Mouse (Mus musculus) bone marrow macrophage, adult 2 months (primary cell): ENCODE data around the gene Nop9. TPM values are rescaled to one million over a fixed set of nuclear protein-coding genes. Genes with fewer than 3 reads are reported as not detected.

Experiments
- H3K27ac ChIP-seq: 2 replicates; pipeline ENCODE4 v1.5.1; 2012; ENCODE audit warnings: low read depth, low read length; ENCODE audit not compliant: insufficient read depth
- H3K4me1 ChIP-seq: 2 replicates; pipeline ENCODE4 v1.6.1; 2012; ENCODE audit warnings: low read length; ENCODE audit not compliant: control insufficient read depth, insufficient read depth
- H3K4me3 ChIP-seq: 2 replicates; pipeline ENCODE4 v1.5.1; 2012; ENCODE audit warnings: mild to moderate bottlenecking, low read length, moderate library complexity; ENCODE audit not compliant: insufficient read depth
- CTCF ChIP-seq: IDR thresholded peaks from 2 replicates; pipeline ENCODE4 v1.5.1; 2012; ENCODE audit warnings: low read depth, mild to moderate bottlenecking, low read length, moderate library complexity
- POLR2A ChIP-seq: IDR thresholded peaks from 2 replicates; pipeline ENCODE4 v1.6.1; 2012; ENCODE audit warnings: mild to moderate bottlenecking, low read depth, low read length, borderline replicate concordance
- polyA plus RNA-seq: library from polyadenylated mRNA; stranded (reverse); fragments of >200 nt; gene quantifications from 2 replicates; pipeline ENCODE4 v1.2.4, GENCODE M21; 2012; ENCODE audit not compliant: missing spikeins, insufficient read depth, insufficient read length

Gene Nop9
- polyA plus RNA-seq, 1 experiment, result 22.1 TPM

GRCm38 (mm10) chr14:55714893-55715292 is 30.6 kb upstream of the Nop9 start:
- TF ChIP-seq POLR2A (no peak), CTCF (no peak)
- H3K4me1 ChIP-seq, result peaks cover 11% of the 10 kb centered on the region
- no peak overlapping the region for H3K27ac ChIP-seq
- no peak overlapping the region for H3K4me3 ChIP-seq

- Histone ChIP-seq H3K27ac (no peak overlapping the region), H3K4me3 (no peak overlapping the region), H3K4me1 (peaks cover 13% of the 10 kb centered on the region)
- TF ChIP-seq CTCF (no peak), POLR2A (no peak)
Measured at GRCm38 (mm10) chr14:55716271-55716670, 29.2 kb upstream of the Nop9 start.

DNA sequence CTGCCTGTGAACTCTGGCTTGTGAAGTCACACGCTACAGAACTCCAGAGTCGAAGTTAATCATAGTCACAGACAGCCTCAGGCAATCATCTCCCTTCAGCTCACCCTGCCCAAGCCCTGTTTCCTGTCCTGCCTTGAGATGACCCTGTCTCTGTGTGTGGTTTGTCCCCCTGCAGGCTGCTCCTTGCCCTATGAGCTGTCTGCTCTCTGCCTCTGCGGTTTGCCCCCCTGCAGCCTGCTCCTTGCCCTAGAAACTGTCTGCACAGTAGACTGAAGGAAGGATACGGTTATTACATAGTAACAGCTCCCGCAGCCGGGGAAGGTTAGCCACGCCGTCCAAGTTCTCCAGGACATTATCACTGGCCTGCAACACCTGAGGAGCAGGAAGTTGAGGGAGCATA is 28.6 kb upstream of the Nop9 start:
- Histone ChIP-seq H3K4me3 (no peak overlapping the region), H3K27ac (no peak overlapping the region), H3K4me1 (peaks cover 13% of the 10 kb centered on the region)
- no peak for TF ChIP-seq CTCF
- TF ChIP-seq POLR2A, result no peak

GRCm38 (mm10) chr14:55719737-55720136 is 25.8 kb upstream of the Nop9 start:
- peaks cover 13% of the 10 kb centered on the region for H3K4me1 ChIP-seq
- no peak overlapping the region for H3K27ac ChIP-seq
- no peak overlapping the region for H3K4me3 ChIP-seq
- TF ChIP-seq CTCF (no peak), POLR2A (no peak)

DNA sequence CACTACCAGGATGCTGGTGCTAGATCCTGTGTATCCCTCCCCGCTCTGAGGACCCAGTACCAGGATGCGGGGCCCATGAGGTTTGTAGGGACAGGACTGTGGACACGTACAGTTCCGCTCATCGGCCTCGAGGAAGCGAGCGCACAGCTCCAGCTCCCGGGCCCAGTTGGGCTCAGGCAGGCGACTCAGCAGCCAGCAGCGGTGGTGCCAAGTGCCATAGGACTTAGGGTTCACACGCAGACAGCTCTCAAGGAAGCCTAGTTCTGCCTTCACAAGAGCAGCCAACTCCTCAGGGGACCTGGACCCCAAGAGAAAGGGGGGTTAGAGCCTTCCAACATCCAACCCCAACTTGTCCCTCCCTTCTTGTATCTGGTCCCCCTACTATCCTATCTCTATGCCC is 24.8 kb upstream of the Nop9 start:
- no peak overlapping the region for H3K4me3 ChIP-seq
- no peak overlapping the region for H3K27ac ChIP-seq
- H3K4me1 ChIP-seq, result peaks cover 17% of the 10 kb centered on the region
- TF ChIP-seq CTCF (no peak), POLR2A (no peak)

- no peak overlapping the region for H3K27ac ChIP-seq
- peak overlapping the region; percentile 76 for H3K4me3 ChIP-seq
- H3K4me1 ChIP-seq, result peaks cover 17% of the 10 kb centered on the region
- no peak for TF ChIP-seq CTCF
Measured at GRCm38 (mm10) chr14:55721076-55721475, 24.4 kb upstream of the Nop9 start.

- H3K4me1 ChIP-seq, result peaks cover 21% of the 10 kb centered on the region
- peak within 1 kb of the TSS; percentile 38 for H3K27ac ChIP-seq
- TF ChIP-seq CTCF (peak; percentile 50), POLR2A (no peak)
- peak within 1 kb of the TSS; percentile 76 for H3K4me3 ChIP-seq
Measured at GRCm38 (mm10) chr14:55721700-55722437, 23.6 kb upstream of the Nop9 start, which contains the start of gene Rabggta. Gene Rabggta, minus strand, starts transcription at chr14:55722263.

DNA sequence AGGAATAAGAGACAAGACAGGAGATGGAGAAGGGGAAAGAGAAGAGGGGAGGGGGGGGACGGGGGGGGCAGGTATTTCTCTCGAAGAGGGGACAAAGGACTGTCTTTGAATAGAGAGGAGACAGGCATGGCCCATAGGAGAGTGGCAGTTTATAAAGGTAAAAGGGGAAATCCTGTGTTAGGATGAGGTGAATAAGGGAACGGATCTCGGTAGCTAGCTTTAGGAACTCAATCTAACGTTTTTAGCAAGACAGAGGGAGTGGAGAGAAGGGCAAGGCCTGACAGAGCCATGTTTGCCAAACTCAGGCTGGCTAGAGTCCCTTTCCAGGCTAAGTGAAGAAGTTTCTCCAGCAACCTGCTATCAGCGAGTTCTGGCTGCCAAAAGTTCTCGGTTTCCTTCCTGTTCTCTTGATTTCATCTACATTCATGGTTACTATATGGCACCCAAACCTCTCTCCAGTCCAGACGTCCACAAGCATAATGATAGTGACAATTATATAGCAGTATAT is 23.0 kb upstream of the Nop9 start:
- TF ChIP-seq CTCF (no peak), POLR2A (no peak)
- H3K4me1 ChIP-seq, result peaks cover 27% of the 10 kb centered on the region
- H3K4me3 ChIP-seq, result 0 out of 2 replicates have a peak overlapping the region, but pooled peaks have one; percentile 76
- no peak overlapping the region for H3K27ac ChIP-seq

DNA sequence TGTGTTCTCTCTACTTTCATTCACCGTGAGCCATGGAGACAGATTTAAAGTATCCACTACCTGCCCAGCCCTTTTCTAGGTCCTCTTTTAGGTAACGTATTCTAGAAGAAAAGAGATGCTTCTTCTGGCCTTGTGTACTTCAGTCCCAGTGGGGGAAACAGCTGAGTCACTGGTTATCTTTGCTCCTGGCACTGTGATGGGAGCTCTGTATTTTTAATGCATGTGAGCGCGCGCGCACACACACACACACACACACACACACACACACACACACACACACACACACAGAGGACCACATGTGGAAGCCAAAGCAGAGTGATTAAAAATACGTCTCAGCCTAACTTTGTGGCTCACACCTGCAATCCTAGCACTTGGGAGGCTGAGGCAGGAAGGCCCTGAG is 22.1 kb upstream of the Nop9 start:
- H3K27ac ChIP-seq, result no peak overlapping the region
- no peak overlapping the region for H3K4me3 ChIP-seq
- H3K4me1 ChIP-seq, result peaks cover 36% of the 10 kb centered on the region
- TF ChIP-seq POLR2A, result no peak
- no peak for TF ChIP-seq CTCF

GRCm38 (mm10) chr14:55724411-55724871 is 21.1 kb upstream of the Nop9 start:
- peaks cover 43% of the 10 kb centered on the region for H3K4me1 ChIP-seq
- peak overlapping the region; percentile 55 for H3K27ac ChIP-seq
- H3K4me3 ChIP-seq, result peak overlapping the region; percentile 22
- TF ChIP-seq POLR2A (no peak), CTCF (no peak)
